Mouse (Mus musculus): ENCODE results near the gene Hlcs.

GRCm38 (mm10) chr16:94094251-94095108 is 218.9 kb downstream of the Hlcs start:
- TF ChIP-seq POLR2A (IDR thresholded peaks at IDR 0.05; ENCODE audit: control insufficient read depth, extremely low read depth, insufficient read depth, low read length, poor library complexity) (no peak), CTCF (IDR thresholded peaks at IDR 0.05; ENCODE audit: borderline replicate concordance, control insufficient read depth, extremely low read depth, insufficient read depth, low read length, poor library complexity) (no peak)

Measured in thymus, adult 2 months (tissue).